In the genomic region with DNA sequence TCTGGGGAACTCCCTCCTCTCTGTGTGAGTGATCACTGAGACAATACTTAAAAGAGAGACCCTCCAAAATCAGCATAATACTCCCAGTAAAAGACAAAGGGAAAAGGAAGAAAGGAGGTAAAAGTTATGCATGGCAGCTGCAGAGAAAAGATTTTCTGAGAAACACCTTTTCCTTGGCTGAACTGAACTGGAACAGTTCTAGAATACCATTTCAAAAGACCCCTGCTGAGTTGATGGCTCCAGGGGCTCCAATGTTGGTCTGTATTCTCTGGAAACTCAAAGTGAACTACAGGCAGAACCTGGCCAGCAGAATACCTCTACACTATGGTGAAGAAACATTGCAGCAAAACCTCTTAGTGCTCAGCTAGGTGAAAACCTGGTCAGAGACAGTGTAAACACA, we compare ENCODE assay signal across 27 mouse cellular contexts.
DNase-seq lines count a peak whose midpoint lies in the region; ATAC-seq and TF ChIP-seq lines count a peak whose summit lies in the region.
"Had no signal": no experiment of that assay in that cellular context is flagged by ENCODE, and none has a peak within 500 bp of the region (broad histone marks: within the 10 kb centered on the region; RNA-seq: fewer than 3 reads in every experiment).

No protein-coding gene starts in this region.

- H3K9me3 ChIP-seq in forebrain, embryonic 14.5 days (replicated peaks; ENCODE audit: control insufficient read depth, low read length) = no peaks in the 10 kb centered on the region
- H3K9me3 ChIP-seq: embryonic facial prominence, embryonic 13.5 days; embryonic facial prominence, embryonic 15.5 days; forebrain, embryonic 10.5 days; forebrain, embryonic 12.5 days; forebrain, embryonic 15.5 days; G1E had no signal

- no peak overlapping the region for H3K9ac ChIP-seq in forebrain, embryonic 14.5 days (ENCODE audit: low read length)
- H3K9ac ChIP-seq: embryonic facial prominence, embryonic 13.5 days; embryonic facial prominence, embryonic 15.5 days; forebrain, embryonic 12.5 days; forebrain, embryonic 15.5 days; forebrain, postnatal 0 days had no signal

- H3K4me3 ChIP-seq in forebrain, embryonic 14.5 days (ENCODE audit: low read depth, low read length) = no peak overlapping the region
- no peak overlapping the region for H3K4me3 ChIP-seq in thymus, adult 2 months (ENCODE audit: control insufficient read depth, insufficient read depth, low read length)
- H3K4me3 ChIP-seq: embryonic facial prominence, embryonic 13.5 days; embryonic facial prominence, embryonic 15.5 days; erythroblast, embryonic 14.5 days; forebrain, embryonic 10.5 days; forebrain, embryonic 12.5 days; forebrain, embryonic 15.5 days had no signal

- no peak for TF ChIP-seq POLR2A in thymus, adult 2 months (IDR thresholded peaks at IDR 0.05; ENCODE audit: control insufficient read depth, extremely low read depth, insufficient read depth, low read length, poor library complexity)

- no peak overlapping the region for H3K27ac ChIP-seq in forebrain, embryonic 14.5 days (ENCODE audit: low read depth, low read length)
- no peak overlapping the region for H3K27ac ChIP-seq in thymus, adult 2 months (ENCODE audit: control insufficient read depth, insufficient read depth, low read length)
- H3K27ac ChIP-seq: embryonic facial prominence, embryonic 13.5 days; embryonic facial prominence, embryonic 15.5 days; forebrain, embryonic 10.5 days; forebrain, embryonic 12.5 days; forebrain, embryonic 15.5 days had no signal

- DNase-seq in ES-CJ7 (ENCODE audit: low read depth, low spot score) (peak; percentile 71), R1 (ENCODE audit: low read depth, low spot score) (peak; percentile 74), ZHBTc4 (ENCODE audit: low read depth, low spot score) (peak; percentile 74)
- DNase-seq in forebrain, embryonic 14.5 days (ENCODE audit: low spot score) = no peak
- DNase-seq in thymus, adult 2 months = no peak
- DNase-seq: adrenal gland, adult 2 months; adrenal gland, postnatal 10 days; adrenal gland, postnatal 25 days; B cell, adult 2 months; cerebellum, adult 11 months; cerebellum, adult 18-20 months; cerebellum, adult 8-10 months; cerebellum, adult 9-11 months; cerebellum, postnatal 14 days; cerebellum, postnatal 36 days; embryo, embryonic 11 days; forebrain, postnatal 0 days had no signal

- TF ChIP-seq CTCF in thymus, adult 2 months (IDR thresholded peaks at IDR 0.05; ENCODE audit: borderline replicate concordance, control insufficient read depth, extremely low read depth, insufficient read depth, low read length, poor library complexity) = no peak

- ATAC-seq in forebrain, embryonic 14.5 days = no peak
- ATAC-seq: CD4-positive, CD25-positive, alpha-beta regulatory T cell, adult 4 months; forebrain, embryonic 15.5 days; forebrain, postnatal 0 days; Patski had no signal

- H3K4me2 ChIP-seq in forebrain, embryonic 14.5 days (ENCODE audit: low read length) = no peak overlapping the region
- H3K4me2 ChIP-seq: embryonic facial prominence, embryonic 13.5 days; embryonic facial prominence, embryonic 15.5 days; forebrain, embryonic 12.5 days; forebrain, embryonic 15.5 days had no signal

- no peaks in the 10 kb centered on the region for H3K27me3 ChIP-seq in forebrain, embryonic 14.5 days (replicated peaks; ENCODE audit: control insufficient read depth, insufficient read depth, low read length)
- H3K27me3 ChIP-seq in thymus, adult 2 months (ENCODE audit: control insufficient read depth, insufficient read depth, low read length) = no peaks in the 10 kb centered on the region
- H3K27me3 ChIP-seq: CH12.LX; embryonic facial prominence, embryonic 13.5 days; embryonic facial prominence, embryonic 15.5 days; forebrain, embryonic 12.5 days; forebrain, embryonic 15.5 days had no signal

- H3K36me3 ChIP-seq in forebrain, embryonic 14.5 days (ENCODE audit: control insufficient read depth, insufficient read depth, low read length) = no peaks in the 10 kb centered on the region
- no peaks in the 10 kb centered on the region for H3K36me3 ChIP-seq in thymus, adult 2 months (ENCODE audit: control insufficient read depth, insufficient read depth, low read length)
- H3K36me3 ChIP-seq: embryonic facial prominence, embryonic 13.5 days; embryonic facial prominence, embryonic 15.5 days; forebrain, embryonic 12.5 days; forebrain, embryonic 15.5 days had no signal

- no peaks in the 10 kb centered on the region for H3K4me1 ChIP-seq in forebrain, embryonic 14.5 days (ENCODE audit: control insufficient read depth, insufficient read depth, low read length)
- no peaks in the 10 kb centered on the region for H3K4me1 ChIP-seq in thymus, adult 2 months (replicated peaks; ENCODE audit: control insufficient read depth, insufficient read depth, low read length)
- H3K4me1 ChIP-seq: embryonic facial prominence, embryonic 13.5 days; embryonic facial prominence, embryonic 15.5 days; forebrain, embryonic 10.5 days; forebrain, embryonic 12.5 days; forebrain, embryonic 15.5 days had no signal

Comparison
In these comparisons a context has a peak if more than half of its experiments do, and no peak if none do; other contexts are left out.
1. DNase-seq: peak in ES-CJ7 (single experiment), R1 (single experiment) and ZHBTc4 (single experiment); none in forebrain, embryonic 14.5 days (single experiment) and thymus, adult 2 months (single experiment).